Mouse (Mus musculus) thymus, adult 2 months (tissue): ENCODE measurements at regions not wholly inside any gene's neighbourhood (a gene's known extent, or its start where the extent isn't known, plus 50 kb on each side); places are given as distances from the start of the nearest gene placed in this dataset.
"Not testable (repeated sequence)": the region's sequence is repeated elsewhere in the genome, so short reads cannot be mapped to it uniquely, and the experiment has no call there.

Experiments used
- DNase-seq: peaks from one replicate; pipeline ENCODE4 v3.0.0; 2021
- H3K27ac ChIP-seq: fragments of 200-500 bp; 2 replicates; pipeline ENCODE4 v1.5.1; 2012; ENCODE audit warnings: low read length, control low read depth; ENCODE audit not compliant: control insufficient read depth, insufficient read depth
- H3K27me3 ChIP-seq: fragments of 200-500 bp; 2 replicates; pipeline ENCODE4 v1.6.1; 2012; ENCODE audit warnings: mild to moderate bottlenecking, low read length, moderate library complexity, mixed read lengths; ENCODE audit not compliant: control insufficient read depth, insufficient read depth
- H3K36me3 ChIP-seq: fragments of 200-500 bp; 2 replicates; pipeline ENCODE4 v1.6.1; 2012; ENCODE audit warnings: mild to moderate bottlenecking, low read length, moderate library complexity; ENCODE audit not compliant: control insufficient read depth, insufficient read depth
- H3K4me1 ChIP-seq: fragments of 200-500 bp; replicated peaks from 2 replicates; pipeline ENCODE4 v1.6.1; 2012; ENCODE audit warnings: low read length; ENCODE audit not compliant: control insufficient read depth, insufficient read depth
- H3K4me3 ChIP-seq: fragments of 200-500 bp; 2 replicates; pipeline ENCODE4 v1.5.1; 2012; ENCODE audit warnings: mild to moderate bottlenecking, low read length, control low read depth, moderate library complexity; ENCODE audit not compliant: control insufficient read depth, insufficient read depth
- CTCF ChIP-seq: fragments of 200-500 bp; IDR thresholded peaks from 2 replicates; pipeline ENCODE4 v1.5.1; 2012; ENCODE audit warnings: mild to moderate bottlenecking, control low read depth, low read length, moderate library complexity, borderline replicate concordance; ENCODE audit not compliant: control insufficient read depth, poor library complexity, insufficient read depth; ENCODE audit errors: extremely low read depth
- POLR2A ChIP-seq: fragments of 200-500 bp; IDR thresholded peaks from 2 replicates; pipeline ENCODE4 v1.6.1; 2012; ENCODE audit warnings: mild to moderate bottlenecking, low read length, control low read depth, moderate library complexity; ENCODE audit not compliant: control insufficient read depth, poor library complexity, insufficient read depth; ENCODE audit errors: extremely low read depth
- WGBS: fragments of 180-500 bp; shearing (Covaris S2); methylation state at CpG from one replicate; pipeline ENCODE4 v1.1.7; 2018; 5-methylcytosine and 5-hydroxymethylcytosine counted together

DNA sequence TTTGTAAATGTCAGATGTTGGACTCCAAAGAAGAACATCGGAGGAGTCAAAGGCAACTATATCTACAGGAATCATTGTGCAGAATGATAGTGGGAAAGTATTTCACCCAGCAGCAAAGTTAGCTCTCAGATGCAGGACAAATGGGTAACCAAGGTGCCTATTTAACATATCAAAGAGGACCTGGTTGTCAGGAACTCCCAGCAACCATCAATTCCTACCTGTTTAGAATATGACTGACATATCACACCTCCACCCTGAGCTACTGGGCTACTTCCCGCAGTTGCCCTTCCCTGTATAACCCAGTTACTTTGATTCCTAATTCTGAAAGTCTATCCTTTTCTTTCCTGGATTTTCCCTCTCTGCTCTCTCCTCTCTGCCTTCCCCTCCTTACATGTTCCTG, 403.0 kb upstream of the Tbl1xr1 start:
- Histone ChIP-seq H3K27me3 (no peaks in the 10 kb centered on the region), H3K36me3 (no peaks in the 10 kb centered on the region), H3K27ac (no peak overlapping the region), H3K4me3 (no peak overlapping the region), H3K4me1 (no peaks in the 10 kb centered on the region)
- TF ChIP-seq POLR2A (no peak), CTCF (no peak)
- no peak for DNase-seq
- 99% methylated on average over 2 of the region's 2 CpGs for WGBS

DNA sequence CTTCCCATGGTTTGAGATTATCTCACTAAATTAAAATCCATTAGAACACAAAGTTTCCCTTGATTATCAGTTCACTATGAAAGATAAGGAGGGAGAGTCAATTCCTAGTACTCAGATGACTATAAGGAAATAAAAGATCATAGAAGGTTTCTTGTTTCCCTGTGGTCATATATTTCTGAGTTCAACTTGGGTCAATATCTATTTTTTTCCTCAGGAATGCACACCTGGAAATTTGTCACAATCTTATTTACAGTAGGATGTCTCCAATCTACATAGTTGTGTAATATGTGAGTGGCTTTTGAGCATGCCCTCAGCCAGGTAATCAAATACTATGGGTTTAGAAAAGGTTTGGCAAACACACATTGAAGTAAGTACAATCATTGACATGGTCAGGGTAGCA, 398.2 kb upstream of the Tbl1xr1 start:
- Histone ChIP-seq H3K36me3 (no peaks in the 10 kb centered on the region), H3K27me3 (no peaks in the 10 kb centered on the region), H3K4me3 (no peak overlapping the region), H3K27ac (no peak overlapping the region), H3K4me1 (no peaks in the 10 kb centered on the region)
- no peak for TF ChIP-seq CTCF
- TF ChIP-seq POLR2A: no peak
- no peak for DNase-seq

GRCm38 (mm10) chr3:21678734-21679133, 397.7 kb upstream of the Tbl1xr1 start:
- Histone ChIP-seq H3K4me3 (no peak overlapping the region), H3K27me3 (no peaks in the 10 kb centered on the region), H3K27ac (no peak overlapping the region), H3K36me3 (no peaks in the 10 kb centered on the region), H3K4me1 (no peaks in the 10 kb centered on the region)
- TF ChIP-seq CTCF (no peak), POLR2A (no peak)
- DNase-seq: no peak

DNA sequence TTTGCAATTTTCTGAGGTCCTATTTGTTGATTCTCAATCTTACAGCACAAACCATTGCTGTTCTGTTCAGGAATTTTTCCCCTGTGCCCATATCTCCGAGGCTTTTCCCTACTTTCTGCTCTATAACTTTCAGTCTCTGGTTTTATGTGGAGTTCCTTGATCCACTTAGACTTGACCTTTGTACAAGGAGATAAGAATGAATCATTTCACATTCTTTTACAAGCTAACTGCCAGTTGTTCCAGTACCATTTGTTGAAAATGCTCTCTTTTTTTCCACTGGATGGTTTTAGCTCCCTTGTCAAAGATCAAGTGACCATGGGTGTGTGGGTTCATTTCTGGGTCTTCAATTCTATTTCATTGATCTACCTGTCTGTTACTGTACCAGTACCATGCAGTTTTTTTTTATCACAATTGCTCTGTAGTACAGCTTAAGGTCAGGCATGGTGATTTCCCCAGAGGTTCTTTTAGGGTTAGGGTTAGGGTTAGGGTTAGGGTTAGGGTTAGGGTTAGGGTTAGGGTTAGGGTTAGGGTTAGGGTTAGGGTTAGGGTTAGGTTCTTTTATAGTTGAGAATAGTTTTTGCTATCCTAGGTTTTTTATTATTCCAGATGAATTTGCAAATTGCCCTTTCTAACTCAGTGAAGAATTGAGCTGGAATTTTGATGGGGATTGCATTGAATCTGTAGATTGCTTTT, 378.3 kb upstream of the Tbl1xr1 start:
- not testable (repeated sequence) for H3K4me1 ChIP-seq, H3K4me3 ChIP-seq, H3K27ac ChIP-seq, H3K27me3 ChIP-seq, DNase-seq, H3K36me3 ChIP-seq
- WGBS: 86% methylated on average over 1 of the region's 1 CpGs

DNA sequence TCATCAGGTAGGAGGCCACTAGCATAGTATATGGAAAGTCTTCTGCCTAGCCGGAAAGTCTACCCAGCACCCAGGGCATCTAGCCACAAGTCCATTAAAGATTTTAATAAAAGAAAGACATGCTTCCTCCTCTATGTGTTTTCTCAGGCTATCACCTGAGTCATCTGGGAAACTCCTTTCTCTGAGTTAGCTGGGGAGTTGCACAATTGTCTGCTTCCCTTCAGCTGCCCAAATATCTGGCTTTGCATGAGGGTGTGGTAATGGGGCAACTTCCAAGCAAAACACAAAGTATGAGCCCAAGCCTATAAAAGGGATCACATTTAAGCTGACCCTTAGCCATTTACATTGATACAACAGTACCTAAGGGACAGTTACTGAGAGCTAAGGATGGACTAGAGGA, 376.9 kb upstream of the Tbl1xr1 start:
- TF ChIP-seq POLR2A (no peak), CTCF (no peak)
- H3K27me3 ChIP-seq: no peaks in the 10 kb centered on the region
- no peak for DNase-seq
- no peaks in the 10 kb centered on the region for H3K36me3 ChIP-seq
- no peak overlapping the region for H3K4me3 ChIP-seq
- H3K27ac ChIP-seq: no peak overlapping the region
- WGBS: 95% methylated on average over 1 of the region's 1 CpGs
- no peaks in the 10 kb centered on the region for H3K4me1 ChIP-seq

DNA sequence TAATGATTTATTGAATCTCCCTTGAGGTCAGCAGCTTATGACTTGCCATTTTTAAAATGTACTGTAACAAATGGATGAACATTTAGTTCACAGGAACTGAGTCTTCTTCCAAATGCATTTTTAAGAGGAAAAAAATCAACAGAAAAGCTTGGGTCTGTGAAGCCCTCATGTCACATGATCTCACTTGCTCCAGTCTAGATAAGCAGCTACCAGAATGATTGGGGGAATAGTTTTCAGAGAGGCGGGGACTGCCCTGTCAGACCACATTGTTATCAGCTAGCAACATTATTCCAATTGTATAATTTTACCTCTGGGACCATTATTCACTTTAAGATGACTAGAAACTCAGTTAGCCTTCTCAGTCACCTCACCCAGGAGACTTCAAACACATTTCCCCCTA, 376.1 kb upstream of the Tbl1xr1 start:
- no peaks in the 10 kb centered on the region for H3K36me3 ChIP-seq
- TF ChIP-seq POLR2A (no peak), CTCF (no peak)
- no peaks in the 10 kb centered on the region for H3K27me3 ChIP-seq
- no peak overlapping the region for H3K4me3 ChIP-seq
- H3K4me1 ChIP-seq: no peaks in the 10 kb centered on the region
- H3K27ac ChIP-seq: no peak overlapping the region
- WGBS: 97% methylated on average over 1 of the region's 1 CpGs
- no peak for DNase-seq

GRCm38 (mm10) chr3:21726747-21727505, 349.5 kb upstream of the Tbl1xr1 start:
- H3K27ac ChIP-seq: no peak overlapping the region
- no peak for DNase-seq
- 94% methylated on average over 4 of the region's 4 CpGs for WGBS

More at GRCm38 (mm10) chr3:21726747-21727505, 349.5 kb upstream of the Tbl1xr1 start:
- no peaks in the 10 kb centered on the region for H3K4me1 ChIP-seq
- TF ChIP-seq CTCF: no peak
- no peak for TF ChIP-seq POLR2A
- H3K36me3 ChIP-seq: no peaks in the 10 kb centered on the region
- no peak overlapping the region for H3K4me3 ChIP-seq
- H3K27me3 ChIP-seq: no peaks in the 10 kb centered on the region
